Comparison of ENCODE assay signal across 8 mouse cellular contexts in the genomic region with DNA sequence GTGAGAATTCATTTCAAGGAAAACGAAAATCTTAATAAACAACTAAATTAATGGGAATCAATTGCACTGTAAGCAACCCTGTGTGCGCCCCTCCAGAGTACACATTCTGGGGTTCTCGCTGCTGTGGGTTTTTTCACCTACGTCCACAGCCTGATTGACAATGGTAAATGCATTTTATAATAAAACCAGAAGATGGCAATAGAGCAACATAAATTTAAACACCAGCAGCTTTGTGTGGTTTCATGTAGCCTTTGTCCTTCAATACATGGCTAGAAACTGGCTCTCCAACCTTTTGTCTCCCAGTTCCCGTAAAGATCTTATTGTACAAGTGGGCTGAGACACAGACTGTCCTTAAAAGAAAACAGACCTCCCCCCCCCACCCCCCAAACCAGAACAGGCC. TPM values are rescaled to one million over a fixed set of nuclear protein-coding genes. Genes with fewer than 3 reads are reported as not detected.
DNase-seq lines count a peak whose midpoint lies in the region; ATAC-seq and TF ChIP-seq lines count a peak whose summit lies in the region.

No protein-coding gene starts in this region.

- H3K9me3 ChIP-seq in lung, embryonic 14.5 days (ENCODE audit: low read depth, low read length): no peaks in the 10 kb centered on the region
- no peaks in the 10 kb centered on the region for H3K9me3 ChIP-seq in hindbrain, embryonic 10.5 days
- no peaks in the 10 kb centered on the region for H3K9me3 ChIP-seq in liver, embryonic 12.5 days (replicated peaks)
- no peaks in the 10 kb centered on the region for H3K9me3 ChIP-seq in neural tube, embryonic 14.5 days (ENCODE audit: control insufficient read depth, low read length)

- ATAC-seq in lung, embryonic 14.5 days (ENCODE audit: insufficient read depth): peak; percentile 92
- ATAC-seq in liver, embryonic 12.5 days: 0 out of 2 replicates have a peak, but pooled peaks have one; percentile 15
- peak; percentile 87 for ATAC-seq in neural tube, embryonic 14.5 days (ENCODE audit: low read depth)

- H3K4me2 ChIP-seq in lung, embryonic 14.5 days: peak overlapping the region; percentile 47
- 0 out of 2 replicates have a peak overlapping the region, but pooled peaks have one; percentile 3 for H3K4me2 ChIP-seq in liver, embryonic 12.5 days
- peak overlapping the region; percentile 42; the same call in 1 of the 2 replicates for H3K4me2 ChIP-seq in neural tube, embryonic 14.5 days (ENCODE audit: low read depth, low read length)

- H3K27ac ChIP-seq in lung, embryonic 14.5 days (ENCODE audit: low read depth): no peak overlapping the region
- no peak overlapping the region for H3K27ac ChIP-seq in cortical plate, adult 2 months (ENCODE audit: insufficient read depth, low read length)
- peak overlapping the region; percentile 82 for H3K27ac ChIP-seq in hindbrain, embryonic 10.5 days
- H3K27ac ChIP-seq in liver, embryonic 12.5 days: no peak overlapping the region
- peak overlapping the region; percentile 82 for H3K27ac ChIP-seq in neural tube, embryonic 14.5 days (ENCODE audit: low read depth, low read length)

- H3K4me3 ChIP-seq in lung, embryonic 14.5 days (ENCODE audit: low read depth, low read length): no peak overlapping the region
- no peak overlapping the region for H3K4me3 ChIP-seq in cortical plate, adult 2 months (ENCODE audit: insufficient read depth, low read length)
- no peak overlapping the region for H3K4me3 ChIP-seq in hindbrain, embryonic 10.5 days
- H3K4me3 ChIP-seq in liver, embryonic 12.5 days: no peak overlapping the region
- no peak overlapping the region for H3K4me3 ChIP-seq in neural tube, embryonic 14.5 days (ENCODE audit: low read depth, low read length)

- H3K4me1 ChIP-seq in lung, embryonic 14.5 days (ENCODE audit: insufficient read depth): peaks cover 4% of the 10 kb centered on the region; the same call in 1 of the 2 replicates
- H3K4me1 ChIP-seq in cortical plate, adult 2 months (ENCODE audit: control insufficient read depth, insufficient read depth, low read length): peaks cover 2% of the 10 kb centered on the region; the same call in 1 of the 2 replicates
- H3K4me1 ChIP-seq in hindbrain, embryonic 10.5 days (replicated peaks): peaks cover 17% of the 10 kb centered on the region
- H3K4me1 ChIP-seq in liver, embryonic 12.5 days: no peaks in the 10 kb centered on the region
- peaks cover 7% of the 10 kb centered on the region; the same call in 1 of the 2 replicates for H3K4me1 ChIP-seq in neural tube, embryonic 14.5 days (ENCODE audit: control insufficient read depth, insufficient read depth, low read length)

- TF ChIP-seq CTCF in lung, embryonic 14.5 days (IDR thresholded peaks at IDR 0.05; ENCODE audit: low read depth): peak; percentile 45
- TF ChIP-seq CTCF in cortical plate, adult 2 months (IDR thresholded peaks at IDR 0.05; ENCODE audit: extremely low read depth, insufficient read depth, low read length): peak; percentile 14; the same call in 1 of the 2 replicates

- H3K27me3 ChIP-seq in lung, embryonic 14.5 days (ENCODE audit: insufficient read depth, low read length): no peaks in the 10 kb centered on the region
- no peaks in the 10 kb centered on the region for H3K27me3 ChIP-seq in hindbrain, embryonic 10.5 days (ENCODE audit: insufficient read depth, poor library complexity, severe bottlenecking)
- H3K27me3 ChIP-seq in liver, embryonic 12.5 days (replicated peaks): no peaks in the 10 kb centered on the region
- H3K27me3 ChIP-seq in neural tube, embryonic 14.5 days (ENCODE audit: control insufficient read depth, insufficient read depth, low read length): no peaks in the 10 kb centered on the region

- WGBS in lung, embryonic 14.5 days: 25% methylated on average over 5 of the region's 5 CpGs
- WGBS in hindbrain, embryonic 10.5 days: 53% methylated on average over 5 of the region's 5 CpGs
- 37% methylated on average over 5 of the region's 5 CpGs for WGBS in liver, embryonic 12.5 days (ENCODE audit: insufficient replicate concordance)
- WGBS in neural tube, embryonic 14.5 days: 31% methylated on average over 5 of the region's 5 CpGs

- H3K9ac ChIP-seq in lung, embryonic 14.5 days: peak overlapping the region; percentile 1; the same call in 1 of the 2 replicates
- H3K9ac ChIP-seq in liver, embryonic 12.5 days: no peak overlapping the region
- peak overlapping the region; percentile 50; the same call in 1 of the 2 replicates for H3K9ac ChIP-seq in neural tube, embryonic 14.5 days (replicated peaks; ENCODE audit: low read depth, low read length)

- no peak for TF ChIP-seq POLR2A in cortical plate, adult 2 months (IDR thresholded peaks at IDR 0.05; ENCODE audit: extremely low read depth, insufficient read depth, low read length)

- H3K36me3 ChIP-seq in lung, embryonic 14.5 days (ENCODE audit: insufficient read depth): no peaks in the 10 kb centered on the region
- H3K36me3 ChIP-seq in hindbrain, embryonic 10.5 days: no peaks in the 10 kb centered on the region
- H3K36me3 ChIP-seq in liver, embryonic 12.5 days: no peaks in the 10 kb centered on the region
- no peaks in the 10 kb centered on the region for H3K36me3 ChIP-seq in neural tube, embryonic 14.5 days (ENCODE audit: control insufficient read depth, insufficient read depth, low read length)

- DNase-seq in lung, embryonic 14.5 days: peak; percentile 76
- DNase-seq in lung, postnatal 14 days: no peak
- DNase-seq in hindbrain, embryonic 10.5 days (ENCODE audit: low spot score): peak; percentile 4
- no peak for DNase-seq in urinary bladder, postnatal 14 days (ENCODE audit: low spot score)
- DNase-seq in urinary bladder, postnatal 36 days (ENCODE audit: low spot score in 2 of 2): no peak

RNA-seq across cellular contexts. Expression of a gene that starts 33.0 kb away (rescaled TPM):
- polyA plus RNA-seq in lung, embryonic 14.5 days (2014; fragmentation: Nextera tagmentation; extraction: Ambion mirVana): 128 and 140 TPM in 2 replicates
- 30.0 and 31.8 TPM in 2 replicates for polyA plus RNA-seq in cortical plate, adult 2 months (2012; rRNA removed)
- polyA plus RNA-seq in hindbrain, embryonic 10.5 days (2016; fragmentation: Nextera tagmentation; extraction: Ambion mirVana): 40.9 and 43.7 TPM in 2 replicates
- polyA plus RNA-seq in liver, embryonic 12.5 days (2016; fragmentation: Nextera tagmentation; extraction: Ambion mirVana): 83.4 and 86.0 TPM in 2 replicates
- 40.7 and 60.7 TPM in 2 replicates for polyA plus RNA-seq in neural tube, embryonic 14.5 days (2014; fragmentation: Nextera tagmentation; extraction: Ambion mirVana)

RNA-seq across cellular contexts. Expression of a gene that starts 49.1 kb away (rescaled TPM):
- polyA plus RNA-seq in lung, embryonic 14.5 days (2014; fragmentation: Nextera tagmentation; extraction: Ambion mirVana): 0.88 and 13.0 TPM in 2 replicates
- polyA plus RNA-seq in cortical plate, adult 2 months (2012; rRNA removed): 1.3 TPM in 2 replicates
- 1.4 and 2.1 TPM in 2 replicates for polyA plus RNA-seq in hindbrain, embryonic 10.5 days (2016; fragmentation: Nextera tagmentation; extraction: Ambion mirVana)
- polyA plus RNA-seq in liver, embryonic 12.5 days (2016; fragmentation: Nextera tagmentation; extraction: Ambion mirVana): 2.2 and 4.4 TPM in 2 replicates
- 3.6 and 7.3 TPM in 2 replicates for polyA plus RNA-seq in neural tube, embryonic 14.5 days (2014; fragmentation: Nextera tagmentation; extraction: Ambion mirVana)

Comparison
In these comparisons a context has a peak if more than half of its experiments do, and no peak if none do; other contexts are left out.
1. DNase-seq: peak in lung, embryonic 14.5 days (single experiment) and hindbrain, embryonic 10.5 days (single experiment); none in lung, postnatal 14 days (single experiment), urinary bladder, postnatal 14 days (single experiment) and urinary bladder, postnatal 36 days (0 of 2).
2. ATAC-seq: peak in every context shown above with its lines; median percentile 92 in lung, embryonic 14.5 days; 87 in neural tube, embryonic 14.5 days; 15 in liver, embryonic 12.5 days.
3. H3K27ac ChIP-seq: peak in hindbrain, embryonic 10.5 days (single experiment) and neural tube, embryonic 14.5 days (single experiment); none in lung, embryonic 14.5 days (single experiment), cortical plate, adult 2 months (single experiment) and liver, embryonic 12.5 days (single experiment).
4. Peak in every context shown above with its lines, with median percentiles within 50 percentile points of each other: H3K4me2 ChIP-seq.